Mouse (Mus musculus): Measurements from ENCODE around the gene Sin3b. TPM values are rescaled to one million over a fixed set of nuclear protein-coding genes. Genes with fewer than 3 reads are reported as not detected.
"Not testable (repeated sequence)": the region's sequence is repeated elsewhere in the genome, so short reads cannot be mapped to it uniquely, and the experiment has no call there.

Sin3b gene
- polyA plus RNA-seq (2012; ENCODE audit: insufficient read depth, insufficient read length, missing spikeins) = 117 and 124 TPM in 2 replicates

GRCm38 (mm10) chr8:72722769-72723650 lies at the start of gene Sin3b:
Sin3b (plus strand) TSS chr8:72723285.
- Histone ChIP-seq H3K4me3 (ENCODE audit: insufficient read depth, low read length) (peak within 1 kb of the TSS; percentile 85), H3K4me1 (ENCODE audit: control insufficient read depth, insufficient read depth, low read length) (peaks cover 6% of the 10 kb centered on the region), H3K27ac (ENCODE audit: insufficient read depth, low read depth, low read length) (no peak within 1 kb of the TSS)
- TF ChIP-seq CTCF (IDR thresholded peaks at IDR 0.05; ENCODE audit: low read depth, low read length) (no peak), POLR2A (IDR thresholded peaks at IDR 0.05; ENCODE audit: borderline replicate concordance, low read depth, low read length) (peak; percentile 79; the same call in 1 of the 2 replicates)

GRCm38 (mm10) chr8:72674184-72674583 lies 48.9 kb upstream of the Sin3b start:
- TF ChIP-seq CTCF (IDR thresholded peaks at IDR 0.05; ENCODE audit: low read depth, low read length) = no peak
- no peak for TF ChIP-seq POLR2A (IDR thresholded peaks at IDR 0.05; ENCODE audit: borderline replicate concordance, low read depth, low read length)
- Histone ChIP-seq H3K27ac (ENCODE audit: insufficient read depth, low read depth, low read length) (no peak overlapping the region), H3K4me1 (ENCODE audit: control insufficient read depth, insufficient read depth, low read length) (no peaks in the 10 kb centered on the region), H3K4me3 (ENCODE audit: insufficient read depth, low read length) (no peak overlapping the region)

- H3K4me3 ChIP-seq (ENCODE audit: insufficient read depth, low read length) = no peak overlapping the region
Observed at GRCm38 (mm10) chr8:72676436-72676835, 46.6 kb upstream of the Sin3b start.

GRCm38 (mm10) chr8:72676844-72677243 lies 46.2 kb upstream of the Sin3b start:
- H3K4me1 ChIP-seq (ENCODE audit: control insufficient read depth, insufficient read depth, low read length); H3K4me3 ChIP-seq (ENCODE audit: insufficient read depth, low read length); H3K27ac ChIP-seq (ENCODE audit: insufficient read depth, low read depth, low read length): not testable (repeated sequence)

More at GRCm38 (mm10) chr8:72676436-72676835, 46.6 kb upstream of the Sin3b start:
- TF ChIP-seq CTCF (IDR thresholded peaks at IDR 0.05; ENCODE audit: low read depth, low read length) (no peak), POLR2A (IDR thresholded peaks at IDR 0.05; ENCODE audit: borderline replicate concordance, low read depth, low read length) (no peak)
- H3K27ac ChIP-seq (ENCODE audit: insufficient read depth, low read depth, low read length) = no peak overlapping the region
- no peaks in the 10 kb centered on the region for H3K4me1 ChIP-seq (ENCODE audit: control insufficient read depth, insufficient read depth, low read length)

GRCm38 (mm10) chr8:72677331-72677730 lies 45.8 kb upstream of the Sin3b start:
- no peak overlapping the region for H3K4me3 ChIP-seq (ENCODE audit: insufficient read depth, low read length)
- no peak for TF ChIP-seq POLR2A (IDR thresholded peaks at IDR 0.05; ENCODE audit: borderline replicate concordance, low read depth, low read length)
- H3K4me1 ChIP-seq (ENCODE audit: control insufficient read depth, insufficient read depth, low read length) = peaks cover 3% of the 10 kb centered on the region; the same call in 1 of the 2 replicates
- no peak overlapping the region for H3K27ac ChIP-seq (ENCODE audit: insufficient read depth, low read depth, low read length)

- H3K4me1 ChIP-seq (ENCODE audit: control insufficient read depth, insufficient read depth, low read length) = peaks cover 10% of the 10 kb centered on the region
- H3K4me3 ChIP-seq (ENCODE audit: insufficient read depth, low read length) = no peak overlapping the region
- TF ChIP-seq CTCF (IDR thresholded peaks at IDR 0.05; ENCODE audit: low read depth, low read length) (peak; percentile 62), POLR2A (IDR thresholded peaks at IDR 0.05; ENCODE audit: borderline replicate concordance, low read depth, low read length) (no peak)
- no peak overlapping the region for H3K27ac ChIP-seq (ENCODE audit: insufficient read depth, low read depth, low read length)
Observed at GRCm38 (mm10) chr8:72680133-72680532, 43.0 kb upstream of the Sin3b start.

GRCm38 (mm10) chr8:72682051-72682687 lies 40.9 kb upstream of the Sin3b start:
- TF ChIP-seq POLR2A (IDR thresholded peaks at IDR 0.05; ENCODE audit: borderline replicate concordance, low read depth, low read length) (no peak), CTCF (IDR thresholded peaks at IDR 0.05; ENCODE audit: low read depth, low read length) (no peak)
- H3K4me3 ChIP-seq (ENCODE audit: insufficient read depth, low read length) = no peak overlapping the region
- peaks cover 10% of the 10 kb centered on the region for H3K4me1 ChIP-seq (ENCODE audit: control insufficient read depth, insufficient read depth, low read length)
- no peak overlapping the region for H3K27ac ChIP-seq (ENCODE audit: insufficient read depth, low read depth, low read length)

GRCm38 (mm10) chr8:72683010-72683521 lies 40.0 kb upstream of the Sin3b start:
- no peak overlapping the region for H3K27ac ChIP-seq (ENCODE audit: insufficient read depth, low read depth, low read length)
- H3K4me1 ChIP-seq (ENCODE audit: control insufficient read depth, insufficient read depth, low read length) = peaks cover 10% of the 10 kb centered on the region
- TF ChIP-seq POLR2A (IDR thresholded peaks at IDR 0.05; ENCODE audit: borderline replicate concordance, low read depth, low read length) (no peak), CTCF (IDR thresholded peaks at IDR 0.05; ENCODE audit: low read depth, low read length) (no peak)
- no peak overlapping the region for H3K4me3 ChIP-seq (ENCODE audit: insufficient read depth, low read length)

- not testable (repeated sequence) for H3K4me3 ChIP-seq (ENCODE audit: insufficient read depth, low read length); H3K4me1 ChIP-seq (ENCODE audit: control insufficient read depth, insufficient read depth, low read length); H3K27ac ChIP-seq (ENCODE audit: insufficient read depth, low read depth, low read length)
Observed at GRCm38 (mm10) chr8:72683572-72684099, 39.4 kb upstream of the Sin3b start.

Measured in bone marrow macrophage, adult 2 months (primary cell).